Mouse (Mus musculus): ENCODE measurements around the gene Hyal1. TPM values are rescaled to one million over a fixed set of nuclear protein-coding genes. Genes with fewer than 3 reads are reported as not detected.

The Hyal1 gene
- polyA plus RNA-seq, 1 experiment from 2014 or later = 6.2 TPM

- H3K27me3 ChIP-seq (ENCODE audit: control insufficient read depth, insufficient read depth, low read length) = no peaks in the 10 kb centered on the region
- H3K4me2 ChIP-seq (ENCODE audit: low read depth, low read length, severe bottlenecking) = no peak overlapping the region
- no peak overlapping the region for H3K9ac ChIP-seq (ENCODE audit: low read length)
- H3K36me3 ChIP-seq (ENCODE audit: control insufficient read depth, insufficient read depth, low read length) = peaks cover 22% of the 10 kb centered on the region
- H3K27ac ChIP-seq (ENCODE audit: low read depth, low read length) = no peak overlapping the region
- no peaks in the 10 kb centered on the region for H3K9me3 ChIP-seq (ENCODE audit: control insufficient read depth, low read length)
- H3K4me1 ChIP-seq (replicated peaks; ENCODE audit: control insufficient read depth, insufficient read depth, low read length) = peaks cover 14% of the 10 kb centered on the region
- no peak for ATAC-seq (replicated peaks; ENCODE audit: low FRiP score)
- no peak overlapping the region for H3K4me3 ChIP-seq (ENCODE audit: low read depth, low read length)
- no peak for DNase-seq (ENCODE audit: low spot score)
Observed at GRCm38 (mm10) chr9:107620954-107621353, 44.2 kb downstream of the Hyal1 start.

GRCm38 (mm10) chr9:107624539-107624938, 47.8 kb downstream of the Hyal1 start:
- Histone ChIP-seq H3K36me3 (ENCODE audit: control insufficient read depth, insufficient read depth, low read length) (peaks cover 3% of the 10 kb centered on the region; the same call in 1 of the 2 replicates), H3K9ac (ENCODE audit: low read length) (no peak overlapping the region), H3K4me1 (replicated peaks; ENCODE audit: control insufficient read depth, insufficient read depth, low read length) (peaks cover 43% of the 10 kb centered on the region), H3K4me3 (ENCODE audit: low read depth, low read length) (no peak overlapping the region), H3K27ac (ENCODE audit: low read depth, low read length) (no peak overlapping the region), H3K9me3 (ENCODE audit: control insufficient read depth, low read length) (no peaks in the 10 kb centered on the region), H3K27me3 (ENCODE audit: control insufficient read depth, insufficient read depth, low read length) (no peaks in the 10 kb centered on the region), H3K4me2 (ENCODE audit: low read depth, low read length, severe bottlenecking) (no peak overlapping the region)
- WGBS = 77% methylated on average over 5 of the region's 5 CpGs
- DNase-seq (ENCODE audit: low spot score) (no peak), ATAC-seq (replicated peaks; ENCODE audit: low FRiP score) (no peak)

- Histone ChIP-seq H3K4me2 (ENCODE audit: low read depth, low read length, severe bottlenecking) (no peak overlapping the region), H3K9ac (ENCODE audit: low read length) (no peak overlapping the region; the same call in 1 of the 2 replicates), H3K9me3 (ENCODE audit: control insufficient read depth, low read length) (no peaks in the 10 kb centered on the region), H3K4me3 (ENCODE audit: low read depth, low read length) (no peak overlapping the region), H3K27ac (ENCODE audit: low read depth, low read length) (no peak overlapping the region), H3K36me3 (ENCODE audit: control insufficient read depth, insufficient read depth, low read length) (peaks cover 2% of the 10 kb centered on the region; the same call in 1 of the 2 replicates), H3K27me3 (ENCODE audit: control insufficient read depth, insufficient read depth, low read length) (no peaks in the 10 kb centered on the region), H3K4me1 (replicated peaks; ENCODE audit: control insufficient read depth, insufficient read depth, low read length) (peaks cover 47% of the 10 kb centered on the region)
- ATAC-seq (replicated peaks; ENCODE audit: low FRiP score) (no peak), DNase-seq (ENCODE audit: low spot score) (no peak)
- 86% methylated on average over 3 of the region's 3 CpGs for WGBS
Observed at GRCm38 (mm10) chr9:107624951-107625350, 48.2 kb downstream of the Hyal1 start.

- no peak overlapping the region for H3K4me3 ChIP-seq (ENCODE audit: low read depth, low read length)
- H3K4me1 ChIP-seq (replicated peaks; ENCODE audit: control insufficient read depth, insufficient read depth, low read length) = peaks cover 52% of the 10 kb centered on the region
- WGBS = 87% methylated on average over 12 of the region's 12 CpGs
Observed at GRCm38 (mm10) chr9:107625351-107626128, 48.8 kb downstream of the Hyal1 start.

GRCm38 (mm10) chr9:107626158-107626843, 49.6 kb downstream of the Hyal1 start:
- DNase-seq (ENCODE audit: low spot score) (no peak), ATAC-seq (replicated peaks; ENCODE audit: low FRiP score) (peak; percentile 53)
- no peaks in the 10 kb centered on the region for H3K27me3 ChIP-seq (ENCODE audit: control insufficient read depth, insufficient read depth, low read length)
- peak overlapping the region; percentile 43 for H3K4me2 ChIP-seq (ENCODE audit: low read depth, low read length, severe bottlenecking)
- no peaks in the 10 kb centered on the region; the same call in 1 of the 2 replicates for H3K36me3 ChIP-seq (ENCODE audit: control insufficient read depth, insufficient read depth, low read length)
- peak overlapping the region; percentile 63 for H3K9ac ChIP-seq (ENCODE audit: low read length)
- peaks cover 59% of the 10 kb centered on the region for H3K4me1 ChIP-seq (replicated peaks; ENCODE audit: control insufficient read depth, insufficient read depth, low read length)
- no peaks in the 10 kb centered on the region for H3K9me3 ChIP-seq (ENCODE audit: control insufficient read depth, low read length)
- 26% methylated on average over 15 of the region's 15 CpGs for WGBS
- peak overlapping the region; percentile 100 for H3K27ac ChIP-seq (ENCODE audit: low read depth, low read length)
- H3K4me3 ChIP-seq (ENCODE audit: low read depth, low read length) = peak overlapping the region; percentile 16; the same call in 1 of the 2 replicates

More at GRCm38 (mm10) chr9:107625351-107626128, 48.8 kb downstream of the Hyal1 start:
- no peaks in the 10 kb centered on the region; the same call in 1 of the 2 replicates for H3K36me3 ChIP-seq (ENCODE audit: control insufficient read depth, insufficient read depth, low read length)
- no peak overlapping the region for H3K4me2 ChIP-seq (ENCODE audit: low read depth, low read length, severe bottlenecking)
- no peak for ATAC-seq (replicated peaks; ENCODE audit: low FRiP score)
- no peak for DNase-seq (ENCODE audit: low spot score)
- H3K27ac ChIP-seq (ENCODE audit: low read depth, low read length) = peak overlapping the region; percentile 100; the same call in 1 of the 2 replicates
- H3K27me3 ChIP-seq (ENCODE audit: control insufficient read depth, insufficient read depth, low read length) = no peaks in the 10 kb centered on the region
- H3K9me3 ChIP-seq (ENCODE audit: control insufficient read depth, low read length) = no peaks in the 10 kb centered on the region
- H3K9ac ChIP-seq (ENCODE audit: low read length) = peak overlapping the region; percentile 7

- 0% methylated on average over 2 of the region's 2 CpGs for WGBS
- H3K36me3 ChIP-seq (ENCODE audit: control insufficient read depth, insufficient read depth, low read length) = no peaks in the 10 kb centered on the region; the same call in 1 of the 2 replicates
- peak overlapping the region; percentile 100 for H3K27ac ChIP-seq (ENCODE audit: low read depth, low read length)
- peaks cover 65% of the 10 kb centered on the region for H3K4me1 ChIP-seq (replicated peaks; ENCODE audit: control insufficient read depth, insufficient read depth, low read length)
- no peaks in the 10 kb centered on the region for H3K9me3 ChIP-seq (ENCODE audit: control insufficient read depth, low read length)
- DNase-seq (ENCODE audit: low spot score) (peak; percentile 98), ATAC-seq (replicated peaks; ENCODE audit: low FRiP score) (peak; percentile 81)
- no peaks in the 10 kb centered on the region for H3K27me3 ChIP-seq (ENCODE audit: control insufficient read depth, insufficient read depth, low read length)
- peak overlapping the region; percentile 16 for H3K4me3 ChIP-seq (ENCODE audit: low read depth, low read length)
- peak overlapping the region; percentile 43 for H3K4me2 ChIP-seq (ENCODE audit: low read depth, low read length, severe bottlenecking)
- H3K9ac ChIP-seq (ENCODE audit: low read length) = peak overlapping the region; percentile 63
Observed at GRCm38 (mm10) chr9:107626844-107627277, 50.1 kb downstream of the Hyal1 start.

- Histone ChIP-seq H3K4me1 (replicated peaks; ENCODE audit: control insufficient read depth, insufficient read depth, low read length) (peaks cover 72% of the 10 kb centered on the region), H3K4me2 (ENCODE audit: low read depth, low read length, severe bottlenecking) (peak overlapping the region; percentile 43), H3K27me3 (ENCODE audit: control insufficient read depth, insufficient read depth, low read length) (no peaks in the 10 kb centered on the region), H3K27ac (ENCODE audit: low read depth, low read length) (peak overlapping the region; percentile 100), H3K36me3 (ENCODE audit: control insufficient read depth, insufficient read depth, low read length) (no peaks in the 10 kb centered on the region; the same call in 1 of the 2 replicates), H3K9ac (ENCODE audit: low read length) (peak overlapping the region; percentile 63), H3K9me3 (ENCODE audit: control insufficient read depth, low read length) (no peaks in the 10 kb centered on the region), H3K4me3 (ENCODE audit: low read depth, low read length) (peak overlapping the region; percentile 16)
- ATAC-seq (replicated peaks; ENCODE audit: low FRiP score) = no peak
- WGBS = 16% methylated on average over 20 of the region's 20 CpGs
- DNase-seq (ENCODE audit: low spot score) = peak; percentile 69
Observed at GRCm38 (mm10) chr9:107627387-107628255, 50.9 kb downstream of the Hyal1 start.

All from forebrain, embryonic 11.5 days (tissue).